Mouse (Mus musculus) lung, embryonic 16.5 days (tissue): ENCODE measurements around the gene Uty. TPM values are rescaled to one million over a fixed set of nuclear protein-coding genes. Genes with fewer than 3 reads are reported as not detected.

Experiments
- ATAC-seq: fragments of 200-750 bp; cut with Nextera tagmentation; 2 replicates; pipeline ENCODE4 v1.8.0; 2017; ENCODE audit warnings: low read depth, mild to moderate bottlenecking, moderate library complexity
- H3K27ac ChIP-seq: fragments of 300-500 bp; sonication (generic); 2 replicates; pipeline ENCODE4 v1.5.1; 2014; ENCODE audit warnings: mild to moderate bottlenecking, control low read depth, low read length
- H3K27me3 ChIP-seq: fragments of 300-500 bp; sonication (generic); 2 replicates; pipeline ENCODE4 v1.6.1; 2014; ENCODE audit warnings: low read depth, low read length, mixed read lengths; ENCODE audit not compliant: control insufficient read depth, insufficient read depth
- H3K36me3 ChIP-seq: fragments of 300-500 bp; sonication (generic); 2 replicates; pipeline ENCODE4 v1.6.1; 2014; ENCODE audit warnings: low read length; ENCODE audit not compliant: control insufficient read depth, insufficient read depth
- H3K4me1 ChIP-seq: fragments of 300-500 bp; sonication (generic); replicated peaks from 2 replicates; pipeline ENCODE4 v1.6.1; 2014; ENCODE audit warnings: low read length, mixed read lengths; ENCODE audit not compliant: control insufficient read depth, insufficient read depth
- H3K4me2 ChIP-seq: fragments of 300-500 bp; sonication (generic); 2 replicates; pipeline ENCODE4 v1.6.1; 2014; ENCODE audit warnings: low read depth, low read length, control low read depth
- H3K4me3 ChIP-seq: fragments of 300-500 bp; sonication (generic); 2 replicates; pipeline ENCODE4 v1.5.1; 2014; ENCODE audit warnings: mild to moderate bottlenecking, low read length, control low read depth
- H3K9ac ChIP-seq: fragments of 300-500 bp; sonication (generic); 2 replicates; pipeline ENCODE4 v1.6.1; 2014; ENCODE audit warnings: low read length, control low read depth
- H3K9me3 ChIP-seq: fragments of 300-500 bp; sonication (generic); 2 replicates; pipeline ENCODE4 v1.6.1; 2016; ENCODE audit warnings: low read length; ENCODE audit not compliant: control insufficient read depth
- WGBS: fragments of 180-500 bp; shearing (Covaris S2); extraction: QIAGEN DNeasy Blood & Tissue Kit; methylation state at CpG from one replicate; pipeline ENCODE4 v1.1.7; 2014; 5-methylcytosine and 5-hydroxymethylcytosine counted together
- polyA plus RNA-seq: library from polyadenylated mRNA; unstranded; fragments of >200 nt; fragmentation: Nextera tagmentation; extraction: Ambion mirVana; gene quantifications from 2 replicates; pipeline ENCODE4 v1.2.1, GENCODE M21; 2015

Gene Uty
- polyA plus RNA-seq, 1 experiment from 2014 or later, result 15.1 TPM

- Histone ChIP-seq H3K36me3 (no peaks in the 10 kb centered on the region), H3K4me2 (no peak overlapping the region), H3K9me3 (no peaks in the 10 kb centered on the region), H3K9ac (no peak overlapping the region), H3K27me3 (no peaks in the 10 kb centered on the region), H3K4me1 (no peaks in the 10 kb centered on the region), H3K4me3 (no peak overlapping the region), H3K27ac (no peak overlapping the region)
- ATAC-seq, result no peak
Observed at GRCm38 (mm10) chrY:1163054-1163453, 82.5 kb downstream of the Uty start.

- H3K4me3 ChIP-seq, result no peak overlapping the region
- no peak overlapping the region for H3K4me2 ChIP-seq
- H3K36me3 ChIP-seq, result no peaks in the 10 kb centered on the region
- no peaks in the 10 kb centered on the region for H3K4me1 ChIP-seq
- H3K27me3 ChIP-seq, result no peaks in the 10 kb centered on the region
- no peak overlapping the region for H3K27ac ChIP-seq
- no peak overlapping the region for H3K9ac ChIP-seq
- 75% methylated on average over 5 of the region's 5 CpGs for WGBS
- H3K9me3 ChIP-seq, result no peaks in the 10 kb centered on the region
- ATAC-seq, result no peak
Observed at GRCm38 (mm10) chrY:1116153-1116552, 129.4 kb downstream of the Uty start.

GRCm38 (mm10) chrY:1114016-1114415 lies 131.5 kb downstream of the Uty start:
- 50% methylated on average over 2 of the region's 2 CpGs for WGBS
- no peak overlapping the region for H3K9ac ChIP-seq
- H3K9me3 ChIP-seq, result no peaks in the 10 kb centered on the region
- no peaks in the 10 kb centered on the region for H3K4me1 ChIP-seq
- no peaks in the 10 kb centered on the region for H3K36me3 ChIP-seq
- no peak overlapping the region for H3K27ac ChIP-seq
- H3K27me3 ChIP-seq, result no peaks in the 10 kb centered on the region
- no peak overlapping the region for H3K4me3 ChIP-seq
- ATAC-seq, result no peak
- H3K4me2 ChIP-seq, result no peak overlapping the region

Other genes with a start within 250 kb of the Uty start
- gene Eif2s3y, start 235.2 kb downstream of the Uty start, polyA plus RNA-seq, result 20.8 and 38.6 TPM in 2 replicates
- gene Ddx3y, start 40.9 kb upstream of the Uty start, polyA plus RNA-seq, result 12.5 and 29.4 TPM in 2 replicates
- not detected in 2 replicates for gene Usp9y, start 214.0 kb upstream of the Uty start, polyA plus RNA-seq